7 mouse cellular contexts compared by ENCODE assay signal in the genomic region with DNA sequence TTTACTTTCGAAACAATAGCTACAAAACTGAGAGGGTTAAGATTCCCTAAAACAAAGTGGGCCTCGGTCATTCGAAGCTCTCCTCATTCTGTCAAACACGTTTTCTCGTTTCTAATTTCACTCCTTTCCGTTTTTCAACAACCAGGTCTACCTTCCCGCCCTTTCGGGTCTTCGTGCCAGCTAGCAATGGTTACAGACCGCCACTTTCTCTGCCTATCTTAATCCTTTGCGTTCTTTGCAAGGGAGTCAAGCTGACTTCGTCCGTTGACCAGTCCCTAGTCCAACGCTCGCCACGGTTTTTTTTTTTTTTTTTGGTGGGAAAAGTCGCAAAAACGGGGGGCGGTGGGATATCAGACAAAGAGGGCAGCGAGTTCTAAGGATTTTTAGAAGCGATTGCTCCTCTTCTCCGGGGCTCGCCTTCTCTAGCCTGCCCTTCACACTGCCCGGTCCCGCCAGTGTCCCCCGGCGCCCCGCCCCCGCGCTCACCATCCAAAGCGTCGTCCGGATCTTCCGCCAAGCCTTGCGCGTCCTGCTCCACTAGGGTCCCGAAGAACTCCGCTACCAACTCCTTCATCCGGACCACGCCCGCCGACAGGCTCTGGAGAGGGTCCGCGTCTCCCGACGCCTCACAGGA. TPM values are rescaled to one million over a fixed set of nuclear protein-coding genes. Genes with fewer than 3 reads are reported as not detected.
DNase-seq lines count a peak whose midpoint lies in the region; ATAC-seq and TF ChIP-seq lines count a peak whose summit lies in the region.

No protein-coding gene starts in this region.

- H3K9me3 ChIP-seq in embryonic facial prominence, embryonic 11.5 days (replicated peaks; ENCODE audit: control insufficient read depth, low read length), result no peaks in the 10 kb centered on the region
- no peaks in the 10 kb centered on the region for H3K9me3 ChIP-seq in hindbrain, embryonic 14.5 days (ENCODE audit: control insufficient read depth, low read length)

- ATAC-seq in embryonic facial prominence, embryonic 11.5 days (replicated peaks; ENCODE audit: insufficient number of reproducible peaks, low FRiP score, low TSS enrichment, low read depth), result no peak
- ATAC-seq in hindbrain, embryonic 14.5 days (ENCODE audit: low FRiP score), result no peak; the same call in 1 of the 2 replicates
- peak; percentile 59; the same call in 1 of the 2 replicates for ATAC-seq in megakaryocyte progenitor cell, adult 5-6 weeks (replicated peaks; ENCODE audit: poor library complexity)
- ATAC-seq in monocyte, adult 5-6 weeks (replicated peaks; ENCODE audit: insufficient number of reproducible peaks, low FRiP score, low TSS enrichment, poor library complexity, severe bottlenecking), result no peak

- H3K4me3 ChIP-seq in lung, adult 2 months (replicated peaks; ENCODE audit: extremely low read depth, low read depth, low read length), result peak overlapping the region; percentile 93
- peak overlapping the region; percentile 77 for H3K4me3 ChIP-seq in embryonic facial prominence, embryonic 11.5 days (ENCODE audit: low read depth, low read length)
- H3K4me3 ChIP-seq in hindbrain, embryonic 14.5 days (replicated peaks; ENCODE audit: low read length), result peak overlapping the region; percentile 79

- H3K4me1 ChIP-seq in lung, adult 2 months (ENCODE audit: control insufficient read depth, insufficient read depth, low read length), result peaks cover 6% of the 10 kb centered on the region
- H3K4me1 ChIP-seq in embryonic facial prominence, embryonic 11.5 days (ENCODE audit: control insufficient read depth, insufficient read depth, low read length), result peaks cover 5% of the 10 kb centered on the region; the same call in 1 of the 2 replicates
- H3K4me1 ChIP-seq in hindbrain, embryonic 14.5 days (replicated peaks; ENCODE audit: control insufficient read depth, insufficient read depth, low read length), result peaks cover 19% of the 10 kb centered on the region

- 1% methylated on average over 46 of the region's 46 CpGs for WGBS in lung, adult 2 months
- WGBS in embryonic facial prominence, embryonic 11.5 days, result 1% methylated on average over 46 of the region's 46 CpGs
- 1% methylated on average over 46 of the region's 46 CpGs for whole genome bisulfite sequencing in hindbrain, embryonic 14.5 days

- TF ChIP-seq POLR2A in lung, adult 2 months (IDR thresholded peaks at IDR 0.05; ENCODE audit: borderline replicate concordance, extremely low read depth, low read depth, low read length), result no peak

- no peaks in the 10 kb centered on the region for H3K27me3 ChIP-seq in embryonic facial prominence, embryonic 11.5 days (ENCODE audit: control insufficient read depth, insufficient read depth, low read length)
- H3K27me3 ChIP-seq in hindbrain, embryonic 14.5 days (ENCODE audit: control insufficient read depth, insufficient read depth, low read length), result no peaks in the 10 kb centered on the region

- TF ChIP-seq CTCF in lung, adult 2 months (IDR thresholded peaks at IDR 0.05; ENCODE audit: insufficient read depth, low read length), result no peak

- H3K27ac ChIP-seq in embryonic facial prominence, embryonic 11.5 days (replicated peaks; ENCODE audit: low read depth, low read length), result peak overlapping the region; percentile 75; the same call in 1 of the 2 replicates
- peak overlapping the region; percentile 90 for H3K27ac ChIP-seq in hindbrain, embryonic 14.5 days

- peak overlapping the region; percentile 64 for H3K4me2 ChIP-seq in embryonic facial prominence, embryonic 11.5 days (ENCODE audit: low read depth, low read length)
- peak overlapping the region; percentile 65 for H3K4me2 ChIP-seq in hindbrain, embryonic 14.5 days (replicated peaks)

- DNase-seq in lung, adult 2 months, result no peak
- DNase-seq in lung, adult 18-20 months, result no peak
- no peak for DNase-seq in embryonic facial prominence, embryonic 11.5 days (ENCODE audit: low spot score)
- no peak for DNase-seq in hindbrain, embryonic 14.5 days (ENCODE audit: low spot score)
- no peak for DNase-seq in ovary, postnatal 36 days (ENCODE audit: low spot score)

- no peaks in the 10 kb centered on the region for H3K36me3 ChIP-seq in embryonic facial prominence, embryonic 11.5 days (replicated peaks; ENCODE audit: control insufficient read depth, insufficient read depth, low read depth, low read length)
- peaks cover 5% of the 10 kb centered on the region for H3K36me3 ChIP-seq in hindbrain, embryonic 14.5 days (replicated peaks; ENCODE audit: control insufficient read depth, insufficient read depth)

- peak overlapping the region; percentile 73 for H3K9ac ChIP-seq in embryonic facial prominence, embryonic 11.5 days (replicated peaks; ENCODE audit: low read length)
- H3K9ac ChIP-seq in hindbrain, embryonic 14.5 days, result peak overlapping the region; percentile 74

RNA-seq across cellular contexts. Expression of gene Gm28051, which starts 0.4 kb away (rescaled TPM):
- not detected in 2 replicates for polyA plus RNA-seq in lung, adult 2 months (2012; rRNA removed)
- polyA plus RNA-seq in embryonic facial prominence, embryonic 11.5 days (2014; fragmentation: Nextera tagmentation; extraction: Ambion mirVana), result not detected in 2 replicates
- polyA plus RNA-seq in hindbrain, embryonic 14.5 days (2014; fragmentation: Nextera tagmentation; extraction: Ambion mirVana), result not detected in 2 replicates
- total RNA-seq in megakaryocyte progenitor cell, adult 5-6 weeks (2015), result not detected in 2 replicates
- not detected in 2 replicates for total RNA-seq in megakaryocyte progenitor cell, adult 5-6 weeks (2017)
- total RNA-seq in monocyte, adult 5-6 weeks (2017), result not detected in 3 replicates

RNA-seq across cellular contexts. Expression of gene Gon7, which starts 0.4 kb away (rescaled TPM):
- 13.3 and 16.8 TPM in 2 replicates for polyA plus RNA-seq in lung, adult 2 months (2012; rRNA removed)
- polyA plus RNA-seq in embryonic facial prominence, embryonic 11.5 days (2014; fragmentation: Nextera tagmentation; extraction: Ambion mirVana), result 34.7 and 38.3 TPM in 2 replicates
- 40.2 and 45.7 TPM in 2 replicates for polyA plus RNA-seq in hindbrain, embryonic 14.5 days (2014; fragmentation: Nextera tagmentation; extraction: Ambion mirVana)
- 19.6 and 19.7 TPM in 2 replicates for total RNA-seq in megakaryocyte progenitor cell, adult 5-6 weeks (2015)
- total RNA-seq in megakaryocyte progenitor cell, adult 5-6 weeks (2017), result 17.5 and 18.0 TPM in 2 replicates
- total RNA-seq in monocyte, adult 5-6 weeks (2017), result 18.9 to 33.7 TPM (median 25.4 TPM) in 3 replicates

RNA-seq across cellular contexts. Expression of gene Ubr7, which starts 0.6 kb away (rescaled TPM):
- 11.4 and 14.6 TPM in 2 replicates for polyA plus RNA-seq in lung, adult 2 months (2012; rRNA removed)
- polyA plus RNA-seq in embryonic facial prominence, embryonic 11.5 days (2014; fragmentation: Nextera tagmentation; extraction: Ambion mirVana), result 61.7 and 68.1 TPM in 2 replicates
- 44.8 and 48.6 TPM in 2 replicates for polyA plus RNA-seq in hindbrain, embryonic 14.5 days (2014; fragmentation: Nextera tagmentation; extraction: Ambion mirVana)
- 29.3 and 32.4 TPM in 2 replicates for total RNA-seq in megakaryocyte progenitor cell, adult 5-6 weeks (2015)
- total RNA-seq in megakaryocyte progenitor cell, adult 5-6 weeks (2017), result 47.7 and 55.2 TPM in 2 replicates
- 26.8 to 31.2 TPM (median 27.0 TPM) in 3 replicates for total RNA-seq in monocyte, adult 5-6 weeks (2017)

RNA-seq across cellular contexts. Expression of gene Gm20604, which starts 1.3 kb away (rescaled TPM):
- 1.5 and 2.8 TPM in 2 replicates for polyA plus RNA-seq in lung, adult 2 months (2012; rRNA removed)
- polyA plus RNA-seq in embryonic facial prominence, embryonic 11.5 days (2014; fragmentation: Nextera tagmentation; extraction: Ambion mirVana), result 30.2 and 31.4 TPM in 2 replicates
- 49.5 and 50.7 TPM in 2 replicates for polyA plus RNA-seq in hindbrain, embryonic 14.5 days (2014; fragmentation: Nextera tagmentation; extraction: Ambion mirVana)
- 11.3 and 16.7 TPM in 2 replicates for total RNA-seq in megakaryocyte progenitor cell, adult 5-6 weeks (2015)
- 10.2 and 11.4 TPM in 2 replicates for total RNA-seq in megakaryocyte progenitor cell, adult 5-6 weeks (2017)
- total RNA-seq in monocyte, adult 5-6 weeks (2017), result 2.5 to 8.0 TPM (median 2.5 TPM) in 3 replicates

RNA-seq across cellular contexts. Expression of gene Tmem251, which starts 13.6 kb away (rescaled TPM):
- 2.1 and 2.6 TPM in 2 replicates for polyA plus RNA-seq in lung, adult 2 months (2012; rRNA removed)
- polyA plus RNA-seq in embryonic facial prominence, embryonic 11.5 days (2014; fragmentation: Nextera tagmentation; extraction: Ambion mirVana), result 10.1 and 10.9 TPM in 2 replicates
- polyA plus RNA-seq in hindbrain, embryonic 14.5 days (2014; fragmentation: Nextera tagmentation; extraction: Ambion mirVana), result 11.9 and 12.8 TPM in 2 replicates
- total RNA-seq in megakaryocyte progenitor cell, adult 5-6 weeks (2015), result 8.0 and 10.6 TPM in 2 replicates
- total RNA-seq in megakaryocyte progenitor cell, adult 5-6 weeks (2017), result 8.3 and 8.8 TPM in 2 replicates
- total RNA-seq in monocyte, adult 5-6 weeks (2017), result 15.3 to 22.6 TPM (median 18.9 TPM) in 3 replicates
